Mouse (Mus musculus): ENCODE measurements around the gene Rassf6. TPM values are rescaled to one million over a fixed set of nuclear protein-coding genes. Genes with fewer than 3 reads are reported as not detected.
A peak's percentile ranks its signal among the peaks of the same experiment; 100 is the strongest.

Gene Rassf6
- polyA plus RNA-seq, 1 experiment = 0.12 TPM

DNA sequence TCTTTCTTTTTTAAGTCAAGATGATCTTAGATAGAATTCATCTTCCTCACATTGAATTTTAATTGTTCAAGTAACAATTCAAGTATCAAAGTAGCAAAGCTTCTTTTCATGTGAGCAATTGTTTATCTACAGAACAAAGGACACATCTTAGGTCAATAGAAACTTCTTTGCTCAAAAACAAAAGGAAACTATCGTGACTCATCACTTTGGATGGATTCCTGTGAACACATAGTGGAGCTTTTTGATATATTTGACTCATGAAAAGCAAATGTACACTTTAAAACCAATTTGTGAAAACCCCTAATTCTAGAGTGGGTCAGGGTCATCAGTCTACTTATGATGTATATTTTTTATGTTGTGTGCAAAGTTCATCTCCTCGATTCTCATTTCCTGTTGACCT lies 37.1 kb upstream of the Rassf6 start:
- Histone ChIP-seq H3K36me3 (ENCODE audit: control insufficient read depth, insufficient read depth) (no peaks in the 10 kb centered on the region), H3ac (ENCODE audit: control insufficient read depth, insufficient read length, low read depth) (no peak overlapping the region), H3K79me3 (ENCODE audit: low read depth) (no peaks in the 10 kb centered on the region), H3K27me3 (ENCODE audit: control insufficient read depth, insufficient read depth, insufficient read length) (no peaks in the 10 kb centered on the region), H3K79me2 (ENCODE audit: control insufficient read depth, insufficient read depth) (no peaks in the 10 kb centered on the region), H3K4me3 (ENCODE audit: insufficient read depth, poor library complexity, severe bottlenecking) (no peak overlapping the region)
- TF ChIP-seq CEBPB (IDR thresholded peaks at IDR 0.05; ENCODE audit: low read depth) (no peak), MAX (IDR thresholded peaks at IDR 0.05) (no peak), MYOD1 (IDR thresholded peaks at IDR 0.05; ENCODE audit: control insufficient read depth, insufficient read length, low read depth) (no peak), CTCF (IDR thresholded peaks at IDR 0.05; ENCODE audit: control insufficient read depth, insufficient read depth, insufficient read length) (no peak), FOSL1 (IDR thresholded peaks at IDR 0.05; ENCODE audit: insufficient read depth, low read length, poor library complexity, severe bottlenecking) (no peak), MYOG (IDR thresholded peaks at IDR 0.05; ENCODE audit: control insufficient read depth, extremely low read depth, insufficient read length) (no peak), USF1 (IDR thresholded peaks at IDR 0.05; ENCODE audit: low read depth) (no peak)

DNA sequence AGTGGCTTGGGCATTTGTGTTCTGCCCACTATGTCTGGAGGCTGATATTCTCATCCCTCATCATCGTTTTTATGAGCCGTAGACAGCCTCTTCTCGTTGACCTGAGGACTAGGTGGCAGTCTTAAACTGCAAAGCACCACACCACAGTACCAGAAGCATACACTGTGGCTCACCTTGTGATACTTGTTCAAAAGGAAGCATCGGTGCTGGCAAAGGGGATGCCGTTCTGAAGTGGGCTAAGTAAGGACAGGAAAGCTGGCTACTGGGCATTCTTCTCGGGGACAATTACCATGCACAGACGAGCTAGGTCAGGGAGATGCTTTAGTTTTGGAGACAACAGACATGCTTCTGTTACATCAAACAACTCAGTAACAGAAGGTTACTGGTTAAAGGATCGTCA lies 21.4 kb upstream of the Rassf6 start:
- H3K36me3 ChIP-seq (ENCODE audit: control insufficient read depth, insufficient read depth) = no peaks in the 10 kb centered on the region
- H3K79me2 ChIP-seq (ENCODE audit: control insufficient read depth, insufficient read depth) = no peaks in the 10 kb centered on the region
- H3K79me3 ChIP-seq (ENCODE audit: low read depth) = no peaks in the 10 kb centered on the region
- H3K4me3 ChIP-seq (ENCODE audit: insufficient read depth, poor library complexity, severe bottlenecking) = no peak overlapping the region
- no peaks in the 10 kb centered on the region for H3K27me3 ChIP-seq (ENCODE audit: control insufficient read depth, insufficient read depth, insufficient read length)
- H3ac ChIP-seq (ENCODE audit: control insufficient read depth, insufficient read length, low read depth) = no peak overlapping the region
- TF ChIP-seq MYOD1 (IDR thresholded peaks at IDR 0.05; ENCODE audit: control insufficient read depth, insufficient read length, low read depth) (no peak), USF1 (IDR thresholded peaks at IDR 0.05; ENCODE audit: low read depth) (no peak), CTCF (IDR thresholded peaks at IDR 0.05; ENCODE audit: control insufficient read depth, insufficient read depth, insufficient read length) (no peak), MYOG (IDR thresholded peaks at IDR 0.05; ENCODE audit: control insufficient read depth, extremely low read depth, insufficient read length) (no peak), FOSL1 (IDR thresholded peaks at IDR 0.05; ENCODE audit: insufficient read depth, low read length, poor library complexity, severe bottlenecking) (no peak), MAX (IDR thresholded peaks at IDR 0.05) (no peak), CEBPB (IDR thresholded peaks at IDR 0.05; ENCODE audit: low read depth) (no peak)

DNA sequence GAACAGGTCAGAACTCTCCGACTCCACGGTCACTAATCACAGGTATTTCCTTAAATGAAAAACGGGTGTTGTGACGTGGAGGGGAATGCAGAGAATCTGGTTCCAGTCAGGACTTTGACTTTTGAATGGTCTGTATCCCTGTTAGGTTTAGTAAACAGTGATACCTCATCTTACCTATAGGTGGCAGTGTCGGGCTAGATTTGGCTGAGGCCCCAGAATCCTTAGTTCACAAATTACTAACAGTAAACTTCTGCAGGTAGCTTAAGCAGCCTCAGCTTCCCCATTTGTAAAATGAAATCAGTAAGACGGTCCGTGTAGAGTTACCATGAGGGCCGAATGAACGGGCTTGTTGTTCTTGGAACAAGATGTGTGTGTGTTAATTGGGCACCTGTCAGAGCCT lies 21.0 kb upstream of the Rassf6 start:
- Histone ChIP-seq H3K4me3 (ENCODE audit: insufficient read depth, poor library complexity, severe bottlenecking) (no peak overlapping the region), H3K79me2 (ENCODE audit: control insufficient read depth, insufficient read depth) (no peaks in the 10 kb centered on the region), H3K27me3 (ENCODE audit: control insufficient read depth, insufficient read depth, insufficient read length) (no peaks in the 10 kb centered on the region), H3K36me3 (ENCODE audit: control insufficient read depth, insufficient read depth) (no peaks in the 10 kb centered on the region), H3K79me3 (ENCODE audit: low read depth) (no peaks in the 10 kb centered on the region), H3ac (ENCODE audit: control insufficient read depth, insufficient read length, low read depth) (no peak overlapping the region)
- TF ChIP-seq CTCF (IDR thresholded peaks at IDR 0.05; ENCODE audit: control insufficient read depth, insufficient read depth, insufficient read length) (peak; percentile 24), MAX (IDR thresholded peaks at IDR 0.05) (no peak), MYOG (IDR thresholded peaks at IDR 0.05; ENCODE audit: control insufficient read depth, extremely low read depth, insufficient read length) (no peak)

DNA sequence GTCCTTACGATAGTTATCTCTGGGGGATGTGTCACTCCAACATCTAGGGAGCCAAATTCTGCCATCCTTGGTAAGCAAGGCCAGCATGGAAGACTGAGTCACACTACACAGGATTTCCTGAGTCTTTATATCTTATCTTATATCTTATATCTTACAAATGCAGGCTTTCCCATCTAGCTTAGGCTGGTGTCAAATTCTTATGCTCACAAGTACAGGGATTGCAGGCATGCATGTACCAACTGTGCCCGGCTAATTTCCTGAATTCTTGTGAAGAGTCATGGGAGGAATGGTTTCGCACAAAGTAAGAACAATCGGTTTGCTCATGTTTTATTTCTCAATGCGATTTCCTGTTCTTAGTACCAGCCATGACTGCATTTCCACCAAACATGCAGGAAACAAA lies 20.0 kb upstream of the Rassf6 start:
- no peak for TF ChIP-seq CTCF (IDR thresholded peaks at IDR 0.05; ENCODE audit: control insufficient read depth, insufficient read depth, insufficient read length)
- TF ChIP-seq FOSL1 (IDR thresholded peaks at IDR 0.05; ENCODE audit: insufficient read depth, low read length, poor library complexity, severe bottlenecking) = no peak
- TF ChIP-seq USF1 (IDR thresholded peaks at IDR 0.05; ENCODE audit: low read depth) = no peak
- no peak for TF ChIP-seq CEBPB (IDR thresholded peaks at IDR 0.05; ENCODE audit: low read depth)
- no peak for TF ChIP-seq MYOG (IDR thresholded peaks at IDR 0.05; ENCODE audit: control insufficient read depth, extremely low read depth, insufficient read length)
- TF ChIP-seq MYOD1 (IDR thresholded peaks at IDR 0.05; ENCODE audit: control insufficient read depth, insufficient read length, low read depth) = no peak
- no peak for TF ChIP-seq MAX (IDR thresholded peaks at IDR 0.05)
- Histone ChIP-seq H3K79me2 (ENCODE audit: control insufficient read depth, insufficient read depth) (no peaks in the 10 kb centered on the region), H3K79me3 (ENCODE audit: low read depth) (no peaks in the 10 kb centered on the region), H3K4me3 (ENCODE audit: insufficient read depth, poor library complexity, severe bottlenecking) (no peak overlapping the region), H3ac (ENCODE audit: control insufficient read depth, insufficient read length, low read depth) (no peak overlapping the region), H3K36me3 (ENCODE audit: control insufficient read depth, insufficient read depth) (no peaks in the 10 kb centered on the region), H3K27me3 (ENCODE audit: control insufficient read depth, insufficient read depth, insufficient read length) (no peaks in the 10 kb centered on the region)

DNA sequence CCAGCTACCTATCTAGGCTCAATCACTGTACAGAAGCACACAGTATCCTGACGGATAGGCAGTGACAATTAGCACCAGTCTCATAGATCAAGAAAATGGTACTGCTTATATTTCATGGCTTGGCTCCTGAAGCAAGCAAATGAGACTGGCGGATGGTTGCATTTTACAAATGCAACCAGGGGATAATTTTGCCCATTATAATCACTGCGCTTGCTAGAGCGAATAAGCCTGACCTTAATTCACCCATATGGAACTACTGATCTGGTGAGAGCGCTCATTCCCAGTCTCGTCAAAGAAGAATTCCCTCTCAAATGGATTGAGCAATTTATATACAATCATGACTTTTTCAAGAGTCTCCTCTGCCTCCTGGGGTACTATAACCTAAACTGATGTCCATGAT lies 16.2 kb upstream of the Rassf6 start:
- no peak overlapping the region for H3K4me3 ChIP-seq (ENCODE audit: insufficient read depth, poor library complexity, severe bottlenecking)
- H3K36me3 ChIP-seq (ENCODE audit: control insufficient read depth, insufficient read depth) = no peaks in the 10 kb centered on the region
- no peaks in the 10 kb centered on the region for H3K27me3 ChIP-seq (ENCODE audit: control insufficient read depth, insufficient read depth, insufficient read length)
- TF ChIP-seq USF1 (IDR thresholded peaks at IDR 0.05; ENCODE audit: low read depth) = no peak
- no peak for TF ChIP-seq CEBPB (IDR thresholded peaks at IDR 0.05; ENCODE audit: low read depth)
- TF ChIP-seq MYOG (IDR thresholded peaks at IDR 0.05; ENCODE audit: control insufficient read depth, extremely low read depth, insufficient read length) = no peak
- no peak for TF ChIP-seq MAX (IDR thresholded peaks at IDR 0.05)
- no peak for TF ChIP-seq FOSL1 (IDR thresholded peaks at IDR 0.05; ENCODE audit: insufficient read depth, low read length, poor library complexity, severe bottlenecking)
- no peak for TF ChIP-seq MYOD1 (IDR thresholded peaks at IDR 0.05; ENCODE audit: control insufficient read depth, insufficient read length, low read depth)
- no peak for TF ChIP-seq CTCF (IDR thresholded peaks at IDR 0.05; ENCODE audit: control insufficient read depth, insufficient read depth, insufficient read length)
- H3K79me3 ChIP-seq (ENCODE audit: low read depth) = no peaks in the 10 kb centered on the region
- H3K79me2 ChIP-seq (ENCODE audit: control insufficient read depth, insufficient read depth) = no peaks in the 10 kb centered on the region
- H3ac ChIP-seq (ENCODE audit: control insufficient read depth, insufficient read length, low read depth) = no peak overlapping the region

DNA sequence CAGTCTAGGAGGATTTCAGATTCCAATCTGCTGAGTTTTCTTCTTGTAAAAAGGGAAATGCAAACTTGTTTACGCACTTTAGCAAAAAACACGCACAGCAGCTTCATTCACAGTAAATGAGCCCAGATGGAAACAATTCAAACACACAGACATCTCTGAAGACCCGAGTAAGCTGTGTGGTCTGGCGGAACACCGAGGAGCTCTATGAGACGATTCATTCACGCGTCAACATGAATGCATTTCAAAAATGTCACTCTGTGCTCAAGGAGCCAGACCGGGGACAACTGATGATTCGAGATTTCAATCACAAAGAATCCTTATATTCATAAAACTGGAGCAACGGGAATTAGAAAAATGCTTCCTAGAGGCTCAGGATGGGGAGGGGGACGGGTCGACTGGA lies 15.4 kb upstream of the Rassf6 start:
- Histone ChIP-seq H3K36me3 (ENCODE audit: control insufficient read depth, insufficient read depth) (no peaks in the 10 kb centered on the region), H3K79me3 (ENCODE audit: low read depth) (no peaks in the 10 kb centered on the region), H3K4me3 (ENCODE audit: insufficient read depth, poor library complexity, severe bottlenecking) (no peak overlapping the region), H3ac (ENCODE audit: control insufficient read depth, insufficient read length, low read depth) (no peak overlapping the region), H3K27me3 (ENCODE audit: control insufficient read depth, insufficient read depth, insufficient read length) (no peaks in the 10 kb centered on the region), H3K79me2 (ENCODE audit: control insufficient read depth, insufficient read depth) (no peaks in the 10 kb centered on the region)
- TF ChIP-seq MYOG (IDR thresholded peaks at IDR 0.05; ENCODE audit: control insufficient read depth, extremely low read depth, insufficient read length) = no peak
- TF ChIP-seq CTCF (IDR thresholded peaks at IDR 0.05; ENCODE audit: control insufficient read depth, insufficient read depth, insufficient read length) = no peak
- no peak for TF ChIP-seq FOSL1 (IDR thresholded peaks at IDR 0.05; ENCODE audit: insufficient read depth, low read length, poor library complexity, severe bottlenecking)
- TF ChIP-seq CEBPB (IDR thresholded peaks at IDR 0.05; ENCODE audit: low read depth) = no peak
- TF ChIP-seq USF1 (IDR thresholded peaks at IDR 0.05; ENCODE audit: low read depth) = no peak
- no peak for TF ChIP-seq MYOD1 (IDR thresholded peaks at IDR 0.05; ENCODE audit: control insufficient read depth, insufficient read length, low read depth)
- TF ChIP-seq MAX (IDR thresholded peaks at IDR 0.05) = no peak

Measured in C2C12 (cell line).